Mouse (Mus musculus) monocyte, adult 5-6 weeks (primary cell): Measurements from ENCODE around the gene Pars2. TPM values are rescaled to one million over a fixed set of nuclear protein-coding genes. Genes with fewer than 3 reads are reported as not detected.

ENCODE experiments used
- ATAC-seq: fragments of 153-309, 156-312 bp; replicated peaks from 2 replicates; pipeline ENCODE4 v1.8.0; 2017; ENCODE audit warnings: mild to moderate bottlenecking; ENCODE audit not compliant: low TSS enrichment, insufficient number of reproducible peaks, severe bottlenecking, poor library complexity, low FRiP score
- total RNA-seq: library from RNA; stranded (forward); fragments of 200-1000, 200-491, 200-594 nt; gene quantifications from 3 replicates; pipeline ENCODE4 v1.2.3, GENCODE M21; 2017

Pars2 gene
- total RNA-seq, 1 experiment from 2014 or later = 4.0 TPM

GRCm38 (mm10) chr4:106632313-106632712 lies 18.6 kb upstream of the Pars2 start:
- no peak for ATAC-seq

- no peak for ATAC-seq
Observed at GRCm38 (mm10) chr4:106633281-106634085, 17.4 kb upstream of the Pars2 start.

GRCm38 (mm10) chr4:106634086-106634479 lies 16.8 kb upstream of the Pars2 start:
- no peak for ATAC-seq

GRCm38 (mm10) chr4:106643483-106644217 lies 7.2 kb upstream of the Pars2 start:
- ATAC-seq = no peak

- no peak for ATAC-seq
Observed at GRCm38 (mm10) chr4:106644218-106644610, 6.7 kb upstream of the Pars2 start.

- no peak for ATAC-seq
Observed at GRCm38 (mm10) chr4:106645797-106646196, 5.1 kb upstream of the Pars2 start.

GRCm38 (mm10) chr4:106647137-106647536 lies 3.7 kb upstream of the Pars2 start:
- no peak for ATAC-seq

- ATAC-seq = no peak
Observed at GRCm38 (mm10) chr4:106652546-106652945, 1.7 kb downstream of the Pars2 start.

GRCm38 (mm10) chr4:106653051-106653450 lies 2.2 kb downstream of the Pars2 start:
- ATAC-seq = no peak

- no peak for ATAC-seq
Observed at GRCm38 (mm10) chr4:106655681-106656080, 4.8 kb downstream of the Pars2 start.

- ATAC-seq = no peak
Observed at GRCm38 (mm10) chr4:106663956-106664470, 13.1 kb downstream of the Pars2 start.

- ATAC-seq = no peak
Observed at GRCm38 (mm10) chr4:106664697-106665096, 13.8 kb downstream of the Pars2 start.

- no peak for ATAC-seq
Observed at GRCm38 (mm10) chr4:106665269-106665668, 14.4 kb downstream of the Pars2 start.

GRCm38 (mm10) chr4:106665673-106666072 lies 14.8 kb downstream of the Pars2 start:
- no peak for ATAC-seq

- no peak for ATAC-seq
Observed at GRCm38 (mm10) chr4:106666546-106666945, 15.7 kb downstream of the Pars2 start.

- ATAC-seq = no peak
Observed at GRCm38 (mm10) chr4:106676749-106677148, 25.9 kb downstream of the Pars2 start.

GRCm38 (mm10) chr4:106678442-106679118 lies 27.7 kb downstream of the Pars2 start, which contains the start of gene Ttc4:
Ttc4 (minus strand) TSS chr4:106678944.
- ATAC-seq = peak; percentile 95

GRCm38 (mm10) chr4:106679152-106679551 lies 28.3 kb downstream of the Pars2 start:
- no peak for ATAC-seq

GRCm38 (mm10) chr4:106680955-106681354 lies 30.1 kb downstream of the Pars2 start:
- no peak for ATAC-seq
